Mouse (Mus musculus): Measurements from ENCODE around the gene Ppp3ca. TPM values are rescaled to one million over a fixed set of nuclear protein-coding genes. Genes with fewer than 3 reads are reported as not detected.

Gene Ppp3ca
- total RNA-seq, 1 experiment from 2014 or later: 87.7 TPM

DNA sequence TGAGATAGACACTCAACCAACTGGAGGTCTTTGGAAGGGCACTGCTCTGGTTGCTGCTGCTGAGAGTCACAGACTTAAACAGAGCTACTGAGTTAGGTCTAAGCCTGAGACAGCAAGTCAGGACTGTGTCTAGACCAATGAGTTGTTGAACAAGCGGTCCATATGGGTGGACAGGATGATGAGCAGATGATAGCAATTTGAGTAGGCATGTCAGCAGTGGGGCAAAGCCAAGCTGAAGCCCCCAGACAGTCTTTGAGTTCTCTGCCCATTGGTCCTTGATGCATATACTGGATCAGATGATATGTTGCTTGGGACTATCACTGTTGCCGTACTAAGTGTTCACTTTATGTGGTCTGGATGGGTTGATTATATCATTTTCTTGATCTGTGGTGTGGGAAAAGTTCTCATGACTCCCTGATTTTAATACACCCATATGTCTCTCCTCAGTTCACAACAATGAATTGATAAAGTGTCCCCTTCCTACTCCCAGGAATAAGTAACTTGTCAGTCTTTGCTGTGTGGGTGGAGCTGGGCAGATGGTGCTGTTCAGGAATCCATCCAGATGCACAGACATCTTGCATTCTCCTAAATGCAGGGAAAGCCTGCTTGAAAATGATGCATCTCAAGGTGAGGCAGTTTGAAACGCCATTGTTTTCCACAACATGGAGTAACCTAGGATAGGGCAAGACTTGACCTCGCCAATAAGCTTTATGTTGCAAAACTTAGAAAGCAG is 44.5 kb downstream of the Ppp3ca start:
- ATAC-seq (replicated peaks; ENCODE audit: insufficient number of reproducible peaks, low FRiP score, low TSS enrichment, poor library complexity, severe bottlenecking): no peak

DNA sequence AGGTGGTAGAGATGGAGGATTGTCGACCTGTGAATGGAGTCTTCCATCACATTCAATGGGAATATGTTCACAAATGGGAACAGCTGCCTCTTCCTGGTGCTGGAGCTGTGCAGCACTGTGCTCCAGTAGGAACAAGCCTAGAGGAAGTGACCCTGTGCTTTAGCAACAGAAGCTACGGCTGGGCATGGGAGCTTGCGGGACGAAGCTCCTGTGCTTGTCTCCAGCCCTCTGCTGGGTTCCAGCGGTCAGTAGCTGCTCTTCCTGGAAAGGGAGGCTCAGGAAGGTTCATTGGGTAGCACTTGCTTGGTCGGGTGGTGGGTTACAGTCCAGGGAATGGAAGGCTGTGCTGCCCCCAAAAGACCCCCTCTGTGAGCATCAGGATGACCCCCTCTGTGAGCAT is 46.3 kb downstream of the Ppp3ca start:
- no peak for ATAC-seq (replicated peaks; ENCODE audit: insufficient number of reproducible peaks, low FRiP score, low TSS enrichment, poor library complexity, severe bottlenecking)

DNA sequence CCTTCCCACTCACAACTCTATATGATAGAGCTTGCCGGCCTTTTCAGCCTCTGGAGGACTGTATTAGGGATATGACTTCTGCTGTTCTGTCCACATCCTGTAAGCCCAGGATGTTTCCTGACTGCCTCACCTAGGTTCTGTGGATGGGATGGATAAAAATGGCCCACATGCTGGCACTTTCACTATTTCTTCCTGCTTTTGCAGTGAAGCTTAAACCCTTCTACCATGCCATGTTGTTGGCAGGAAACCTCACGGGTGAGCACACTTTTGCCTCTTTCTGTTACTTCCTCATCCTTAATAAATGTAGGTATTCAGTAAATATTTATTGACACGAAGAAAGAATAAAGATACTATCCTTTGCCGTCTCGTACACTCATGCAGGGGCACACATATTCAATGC is 48.5 kb downstream of the Ppp3ca start:
- no peak for ATAC-seq (replicated peaks; ENCODE audit: insufficient number of reproducible peaks, low FRiP score, low TSS enrichment, poor library complexity, severe bottlenecking)

DNA sequence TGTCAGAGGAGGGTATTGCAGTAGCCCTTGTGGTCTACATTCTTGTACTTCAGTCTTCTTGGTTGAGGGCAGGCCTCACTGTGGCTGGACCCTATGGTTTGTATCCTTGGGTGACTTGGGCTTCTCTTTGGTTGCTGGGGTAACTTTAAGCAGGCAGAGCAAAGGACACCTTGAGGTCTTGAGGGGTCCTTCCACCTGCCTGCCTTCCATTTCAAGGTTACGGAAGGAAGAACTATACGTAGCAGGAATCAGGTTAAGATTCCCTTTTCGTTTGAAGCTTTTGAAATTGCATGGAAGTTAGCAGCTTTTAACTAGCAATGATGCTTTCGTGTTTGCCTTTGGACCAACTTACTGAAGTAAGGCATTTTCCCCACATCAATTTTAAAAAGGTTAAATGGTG is 51.3 kb downstream of the Ppp3ca start:
- ATAC-seq (replicated peaks; ENCODE audit: insufficient number of reproducible peaks, low FRiP score, low TSS enrichment, poor library complexity, severe bottlenecking): no peak

DNA sequence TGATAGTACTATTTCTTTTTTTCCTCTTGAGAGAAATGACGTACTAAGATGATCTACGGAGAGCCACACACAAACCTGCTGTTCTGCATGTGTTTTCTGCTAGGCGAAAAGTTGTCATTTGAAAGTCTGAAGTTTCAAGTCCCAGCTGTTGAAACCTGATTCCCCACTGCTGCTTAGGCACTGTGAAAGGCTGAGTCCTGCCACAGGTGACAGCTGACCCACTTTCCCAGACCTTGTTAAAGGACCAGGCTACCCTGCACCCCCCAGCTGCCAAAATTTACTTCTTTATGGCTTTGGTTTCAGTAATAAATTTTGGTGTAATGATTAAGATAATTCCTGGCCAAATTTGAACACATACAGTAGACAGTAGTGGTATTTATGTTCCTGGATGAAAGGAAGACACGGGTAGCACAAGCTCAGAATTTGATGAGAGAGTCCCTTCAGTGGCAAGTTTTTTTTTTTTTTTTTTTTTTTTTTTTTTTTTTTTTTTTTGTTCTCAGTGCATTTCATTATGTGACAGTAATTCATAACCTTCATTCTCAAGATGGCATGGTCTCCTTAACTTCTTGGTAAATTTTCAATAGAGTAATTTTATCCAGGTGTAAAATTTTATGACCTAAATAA is 52.0 kb downstream of the Ppp3ca start:
- ATAC-seq (replicated peaks; ENCODE audit: insufficient number of reproducible peaks, low FRiP score, low TSS enrichment, poor library complexity, severe bottlenecking): no peak

DNA sequence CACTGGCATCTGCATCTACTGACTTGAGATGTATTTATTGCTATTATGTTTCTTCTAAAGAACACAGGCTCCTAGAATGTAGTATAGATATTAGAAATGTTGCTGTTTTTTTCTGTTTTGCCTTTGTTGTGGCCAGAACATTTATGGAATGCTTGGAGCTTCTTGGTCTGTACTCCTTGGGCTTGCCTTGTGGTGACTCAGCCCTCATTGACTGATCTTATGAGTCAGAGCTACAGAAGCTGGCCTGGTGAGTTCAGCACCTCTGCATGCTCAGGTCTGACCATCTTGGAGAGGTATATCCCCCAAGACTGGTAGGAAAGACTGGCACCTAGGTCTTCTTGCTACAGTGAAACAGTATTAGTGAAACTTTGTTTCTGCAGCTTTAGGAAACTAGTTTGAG is 52.6 kb downstream of the Ppp3ca start:
- no peak for ATAC-seq (replicated peaks; ENCODE audit: insufficient number of reproducible peaks, low FRiP score, low TSS enrichment, poor library complexity, severe bottlenecking)

DNA sequence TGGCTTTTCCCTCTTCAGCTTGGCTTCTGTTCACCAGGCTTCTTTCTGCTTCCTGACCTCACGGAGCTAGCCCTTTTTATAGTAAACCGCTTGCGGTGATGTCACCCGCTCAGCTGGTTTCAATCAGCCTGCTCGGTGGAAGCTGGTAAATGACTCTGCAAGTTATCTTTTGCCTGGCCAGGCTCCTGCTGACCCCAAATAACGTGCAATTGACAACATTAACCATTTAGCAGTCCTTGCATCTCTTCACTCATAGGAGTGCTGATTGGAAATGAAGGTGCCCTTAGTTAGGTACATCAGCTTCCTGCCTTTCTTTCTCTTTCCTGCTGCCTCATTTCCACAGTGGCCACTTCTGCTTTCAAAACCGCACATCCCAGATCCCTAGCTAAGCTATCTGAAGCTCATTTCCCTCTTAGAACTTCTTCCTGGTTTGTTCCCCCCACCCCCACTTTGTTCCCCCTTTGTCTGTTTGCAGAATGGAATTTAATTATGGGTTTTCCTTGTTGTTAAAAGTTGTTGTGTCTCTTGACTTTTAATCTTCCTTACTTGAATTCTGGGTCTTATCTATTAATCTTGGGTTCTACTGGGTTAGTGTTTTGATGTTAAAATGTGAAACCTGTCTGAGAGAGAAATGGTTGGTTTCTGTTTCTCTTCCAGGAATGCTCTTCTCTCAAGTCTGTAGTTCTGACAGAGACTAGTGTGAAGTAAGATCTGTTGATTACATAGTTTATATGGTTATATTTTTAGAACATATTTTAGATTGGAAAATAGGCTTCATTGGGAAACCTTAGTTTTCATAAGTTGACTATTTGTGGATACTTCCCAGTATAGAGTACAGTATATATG is 55.6 kb downstream of the Ppp3ca start:
- peak; percentile 37; the same call in 1 of the 2 replicates for ATAC-seq (replicated peaks; ENCODE audit: insufficient number of reproducible peaks, low FRiP score, low TSS enrichment, poor library complexity, severe bottlenecking)

DNA sequence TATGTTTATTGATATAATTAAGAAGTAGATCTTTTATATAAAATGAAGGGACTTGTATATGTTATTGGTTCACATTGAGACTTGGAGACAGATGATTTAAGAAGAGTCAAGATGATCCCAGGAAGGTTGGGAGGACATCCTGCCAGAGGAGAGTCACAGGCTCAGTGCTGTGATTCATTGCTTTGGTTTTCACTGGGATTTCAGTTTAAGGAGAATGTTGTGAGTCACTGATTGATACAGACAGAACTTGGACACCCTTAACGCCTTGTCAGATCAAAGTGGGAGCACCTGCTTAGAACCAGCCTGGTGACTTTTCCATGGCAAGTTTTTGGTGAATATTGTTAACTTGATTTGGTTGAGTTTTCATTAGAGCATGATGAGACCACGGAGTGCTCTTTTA is 58.0 kb downstream of the Ppp3ca start:
- ATAC-seq (replicated peaks; ENCODE audit: insufficient number of reproducible peaks, low FRiP score, low TSS enrichment, poor library complexity, severe bottlenecking): no peak

DNA sequence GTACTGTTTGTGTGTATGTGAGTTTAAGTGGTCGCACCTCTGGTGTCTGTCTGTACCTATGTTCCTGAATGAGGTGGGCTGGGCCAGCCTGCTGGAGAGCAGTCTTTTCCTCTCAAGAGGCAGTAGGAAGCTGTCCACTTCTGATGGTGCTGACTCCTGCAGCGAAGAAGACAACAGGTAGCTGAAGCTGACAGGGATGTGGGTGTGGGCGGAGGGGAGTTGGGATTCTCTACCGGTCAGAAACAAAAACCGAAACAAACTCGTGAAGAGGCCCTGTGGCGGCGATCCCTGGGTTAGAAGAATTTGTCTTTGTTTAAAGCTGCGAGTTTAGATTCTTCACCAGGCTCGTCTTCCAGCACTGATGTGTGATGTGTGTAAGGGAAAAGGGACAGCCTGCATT is 60.1 kb downstream of the Ppp3ca start:
- no peak for ATAC-seq (replicated peaks; ENCODE audit: insufficient number of reproducible peaks, low FRiP score, low TSS enrichment, poor library complexity, severe bottlenecking)

DNA sequence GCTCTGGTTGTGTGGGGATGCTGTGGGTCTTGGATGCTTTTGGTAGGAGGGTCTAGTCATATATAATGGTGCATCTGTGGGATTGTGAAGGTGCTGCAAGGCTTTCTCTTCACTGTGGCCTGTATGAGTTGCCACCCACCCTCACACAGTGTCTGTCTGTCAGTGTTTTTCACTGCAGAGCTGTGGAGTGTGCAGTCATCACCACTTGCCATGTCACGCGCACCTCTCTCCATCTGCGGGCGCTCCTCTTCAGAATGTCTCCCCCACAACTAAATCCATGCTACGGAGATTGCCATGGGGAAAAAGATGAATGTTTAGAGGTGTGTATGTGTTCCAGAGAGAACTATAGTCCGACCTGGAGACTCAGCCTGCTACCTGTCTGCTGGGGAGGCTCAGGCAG is 61.7 kb downstream of the Ppp3ca start:
- ATAC-seq (replicated peaks; ENCODE audit: insufficient number of reproducible peaks, low FRiP score, low TSS enrichment, poor library complexity, severe bottlenecking): no peak

DNA sequence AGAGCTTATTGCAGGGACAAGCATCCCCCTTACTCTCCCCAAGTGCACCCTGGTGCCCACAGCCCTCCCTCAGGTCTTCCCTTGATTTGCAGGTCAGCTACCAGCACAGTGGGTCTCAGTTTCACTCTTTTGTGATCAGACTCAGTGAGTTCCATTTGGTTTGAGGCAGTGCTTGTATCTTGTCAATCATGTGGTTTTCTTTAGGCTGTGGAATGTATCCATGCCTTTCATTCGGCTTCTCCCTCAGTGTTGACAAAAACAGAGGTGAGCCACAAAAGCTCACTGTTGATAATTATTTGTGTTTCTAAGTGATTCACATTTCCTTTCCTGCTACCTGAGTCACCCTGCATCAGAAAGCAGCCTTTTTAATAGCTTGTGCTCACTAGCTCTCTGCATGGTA is 66.1 kb downstream of the Ppp3ca start:
- ATAC-seq (replicated peaks; ENCODE audit: insufficient number of reproducible peaks, low FRiP score, low TSS enrichment, poor library complexity, severe bottlenecking): no peak

DNA sequence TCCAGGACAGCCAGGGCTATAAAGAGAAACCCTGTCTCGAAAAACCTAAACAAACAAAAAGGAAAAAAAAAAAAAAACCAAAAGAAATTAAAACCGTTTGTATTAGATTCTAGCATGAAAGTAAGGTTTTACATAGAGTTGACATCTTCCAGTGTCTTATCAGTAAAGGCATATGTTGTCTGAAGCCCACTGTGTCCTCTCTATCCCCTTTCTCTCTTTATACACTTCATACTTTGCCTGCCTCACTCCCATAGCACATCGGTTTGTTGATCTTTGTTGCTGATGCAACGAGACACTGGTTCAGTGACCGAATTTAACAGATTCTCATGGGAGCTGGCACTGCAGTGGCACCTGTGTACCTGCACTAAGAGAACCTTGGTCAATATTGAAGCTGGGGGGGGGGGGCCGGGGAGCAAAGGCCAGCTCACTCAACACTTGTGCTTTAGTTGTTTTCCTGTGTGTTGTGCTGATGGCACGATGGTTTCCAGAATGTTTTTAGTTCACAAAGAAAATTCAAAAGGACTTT is 66.9 kb downstream of the Ppp3ca start:
- ATAC-seq (replicated peaks; ENCODE audit: insufficient number of reproducible peaks, low FRiP score, low TSS enrichment, poor library complexity, severe bottlenecking): no peak

DNA sequence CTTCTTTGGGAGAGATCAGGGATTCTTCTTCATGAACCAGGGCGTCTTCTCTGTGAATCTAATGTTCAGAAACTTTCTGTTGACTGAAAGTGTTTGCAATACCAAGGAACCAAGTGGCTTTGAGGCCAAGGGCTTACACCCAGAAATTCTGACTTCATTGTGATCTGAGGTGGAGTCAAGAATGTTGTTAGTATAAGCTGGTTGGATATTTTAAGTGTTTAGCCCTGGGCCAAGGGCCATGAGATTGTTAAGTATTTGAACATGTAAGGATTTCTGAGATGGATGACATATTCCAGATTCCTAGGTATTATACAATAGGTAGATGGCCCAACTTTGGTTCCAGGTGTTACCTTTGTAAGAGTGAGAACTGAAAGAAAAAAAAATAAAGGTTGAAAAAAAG is 68.5 kb downstream of the Ppp3ca start:
- no peak for ATAC-seq (replicated peaks; ENCODE audit: insufficient number of reproducible peaks, low FRiP score, low TSS enrichment, poor library complexity, severe bottlenecking)

DNA sequence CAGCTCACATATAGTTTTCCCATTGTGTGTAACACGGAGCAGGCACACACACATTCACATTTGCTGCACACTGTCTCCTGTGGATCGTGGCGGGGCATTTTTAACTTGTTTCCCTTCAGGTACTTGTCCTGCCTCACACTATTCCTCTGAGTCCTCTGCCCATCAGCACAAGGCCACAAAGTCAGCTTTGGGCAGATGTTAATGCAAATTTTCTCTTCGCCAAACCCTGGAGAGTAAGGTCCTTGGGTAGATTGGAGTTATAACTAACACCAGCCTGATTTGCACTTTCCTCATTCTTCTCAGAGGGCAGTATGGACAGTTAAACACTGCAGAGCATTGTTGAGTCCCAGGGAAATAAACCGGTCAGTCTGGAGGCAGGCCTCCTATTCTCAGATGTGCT is 69.0 kb downstream of the Ppp3ca start:
- ATAC-seq (replicated peaks; ENCODE audit: insufficient number of reproducible peaks, low FRiP score, low TSS enrichment, poor library complexity, severe bottlenecking): no peak

DNA sequence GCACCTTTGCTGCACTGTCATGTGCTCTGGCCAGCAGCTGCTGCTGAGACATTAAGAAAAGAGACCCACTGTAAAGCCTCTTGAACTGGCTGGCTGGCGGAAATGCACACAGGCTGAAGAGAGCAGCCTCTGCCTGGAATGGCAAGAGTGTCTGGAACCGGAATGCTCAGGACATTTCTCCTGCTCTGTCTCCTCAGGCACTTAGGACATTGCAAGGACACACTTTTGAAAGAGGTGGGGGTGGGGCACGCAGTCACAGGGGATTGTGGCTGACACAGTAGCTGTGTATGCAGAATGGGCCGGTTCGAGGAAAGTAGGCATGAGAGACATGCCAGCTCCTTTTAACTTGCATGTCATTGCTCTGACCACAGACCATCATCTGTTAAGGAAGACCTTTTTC is 71.7 kb downstream of the Ppp3ca start:
- no peak for ATAC-seq (replicated peaks; ENCODE audit: insufficient number of reproducible peaks, low FRiP score, low TSS enrichment, poor library complexity, severe bottlenecking)

DNA sequence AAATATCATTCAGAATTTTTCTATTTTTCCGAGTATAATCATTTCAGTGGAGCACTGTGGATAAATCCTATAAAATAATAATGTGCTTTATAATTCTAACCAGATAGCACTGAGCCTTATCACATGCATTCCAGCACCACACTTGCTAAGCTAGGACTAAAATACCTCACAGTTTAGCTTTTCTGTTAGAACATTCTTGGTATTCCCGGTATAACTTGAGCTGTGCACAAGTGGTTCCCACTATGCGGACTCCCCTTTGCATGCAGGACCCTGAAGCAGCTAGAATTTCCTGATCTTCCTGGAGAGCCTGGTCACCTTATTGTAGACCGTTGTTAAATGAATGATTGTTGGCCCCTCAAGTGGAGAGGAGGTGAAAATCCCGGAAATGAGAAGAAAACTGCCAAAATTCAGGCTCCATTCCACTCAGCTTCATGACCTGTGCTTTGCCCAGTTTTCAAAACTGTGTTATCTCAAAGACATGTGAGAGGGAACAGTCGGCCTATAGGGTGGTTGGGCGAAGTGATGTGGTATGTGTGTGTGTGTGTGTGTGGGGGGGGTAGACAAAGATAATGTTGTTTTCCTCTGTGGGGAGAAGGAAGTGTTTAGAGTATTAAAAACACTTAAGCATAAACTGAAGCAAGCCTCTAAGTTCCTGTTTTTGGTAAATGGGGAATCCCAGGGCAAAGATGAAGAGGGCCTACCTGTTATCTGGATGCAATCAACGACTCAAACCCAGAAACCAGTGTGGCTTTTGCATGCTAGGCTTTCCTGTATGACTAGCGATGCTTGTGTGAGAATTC is 72.5 kb downstream of the Ppp3ca start:
- peak; percentile 71 for ATAC-seq (replicated peaks; ENCODE audit: insufficient number of reproducible peaks, low FRiP score, low TSS enrichment, poor library complexity, severe bottlenecking)

DNA sequence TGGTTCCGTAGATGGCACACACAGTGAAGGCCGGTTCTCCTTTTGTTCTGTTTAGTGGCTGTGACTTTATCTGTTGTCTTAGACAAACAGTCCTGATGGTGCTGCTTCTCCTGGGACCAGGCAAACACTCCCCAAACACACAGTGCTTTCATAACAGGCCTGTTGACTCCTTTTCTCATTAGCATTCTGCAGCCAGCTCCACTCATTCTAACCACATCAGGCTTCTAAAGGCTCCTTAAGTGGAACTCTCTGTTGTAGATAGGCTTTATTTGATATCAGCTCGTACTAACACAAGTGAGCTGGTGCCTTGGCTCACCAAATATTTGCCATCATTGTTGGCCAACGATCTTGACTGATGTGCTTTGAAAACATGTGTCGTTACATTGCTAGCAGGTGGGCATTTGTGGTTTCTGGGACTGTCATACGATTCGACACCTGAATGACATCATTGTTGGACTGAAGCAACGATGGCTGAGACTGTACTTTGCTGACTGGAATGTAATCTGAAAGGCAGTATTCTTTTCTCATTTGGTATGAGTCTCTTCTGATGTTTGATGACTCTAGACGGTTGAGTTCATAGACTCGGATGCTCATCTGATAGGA is 74.5 kb downstream of the Ppp3ca start:
- ATAC-seq (replicated peaks; ENCODE audit: insufficient number of reproducible peaks, low FRiP score, low TSS enrichment, poor library complexity, severe bottlenecking): no peak

DNA sequence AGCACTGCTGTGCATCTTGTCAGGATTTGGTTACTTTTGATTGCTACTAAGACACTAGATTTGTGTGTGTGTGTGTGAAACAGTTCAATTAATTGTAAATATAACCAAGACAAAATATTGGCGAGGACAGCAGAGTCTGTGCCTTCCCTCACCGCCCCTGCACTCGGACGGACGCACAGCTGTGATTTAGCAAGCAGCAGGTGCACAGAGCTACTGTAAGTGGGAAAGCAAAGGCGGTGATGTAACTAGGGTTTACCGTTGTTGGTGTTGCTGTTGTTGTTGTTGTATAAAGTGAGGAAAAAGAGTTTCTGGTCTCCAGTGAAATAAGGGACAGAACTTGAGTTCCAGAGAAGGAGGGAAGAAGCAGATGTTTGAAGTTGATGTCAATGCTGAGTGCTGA is 75.5 kb downstream of the Ppp3ca start:
- ATAC-seq (replicated peaks; ENCODE audit: insufficient number of reproducible peaks, low FRiP score, low TSS enrichment, poor library complexity, severe bottlenecking): no peak
